Mouse (Mus musculus) myocyte (in vitro differentiated cells): Measurements from ENCODE around the gene Gen1.

Source experiments
- CEBPB ChIP-seq: IDR thresholded peaks from 2 replicates; pipeline ENCODE4 v1.6.1; 2011; ENCODE audit warnings: mild to moderate bottlenecking, moderate library complexity; ENCODE audit not compliant: poor library complexity, insufficient read depth, severe bottlenecking
- E2F4 ChIP-seq: IDR thresholded peaks from one replicate; pipeline ENCODE4 v1.6.1; 2011; ENCODE audit warnings: mild to moderate bottlenecking, control low read depth, moderate library complexity; ENCODE audit not compliant: insufficient read depth
- POLR2A ChIP-seq: IDR thresholded peaks from one replicate; pipeline ENCODE4 v1.6.1; 2011; ENCODE audit warnings: low read depth, mild to moderate bottlenecking, control low read depth, moderate library complexity; ENCODE audit not compliant: insufficient read length
- SRF ChIP-seq: IDR thresholded peaks from one replicate; pipeline ENCODE4 v1.6.1; 2011; ENCODE audit warnings: low read depth; ENCODE audit not compliant: control insufficient read depth, insufficient read length
- USF1 ChIP-seq: IDR thresholded peaks from one replicate; pipeline ENCODE4 v1.6.1; 2011; ENCODE audit warnings: low read depth, mild to moderate bottlenecking, control low read depth, moderate library complexity

- TF ChIP-seq CEBPB (no peak), POLR2A (no peak), USF1 (no peak), SRF (no peak), E2F4 (no peak)
These were observed 70.6 kb downstream of the Gen1 start for GRCm38 (mm10) chr12:11195031-11195430.
